Mouse (Mus musculus) T-helper 17 cell (primary cell): ENCODE data around the gene Sipa1l2.

Source experiments
- in situ Hi-C, 2 experiments: fragments of 300-600 bp; cut with MboI, MseI; formaldehyde crosslinking; loops; 1 replicate in 1 of 2; 2 replicates in 1 of 2; pipeline ENCODE4 v1.15.1; 2025; ENCODE audit warnings: high pct_unique_total_duplicates in 2 of 2

The Sipa1l2 gene

DNA sequence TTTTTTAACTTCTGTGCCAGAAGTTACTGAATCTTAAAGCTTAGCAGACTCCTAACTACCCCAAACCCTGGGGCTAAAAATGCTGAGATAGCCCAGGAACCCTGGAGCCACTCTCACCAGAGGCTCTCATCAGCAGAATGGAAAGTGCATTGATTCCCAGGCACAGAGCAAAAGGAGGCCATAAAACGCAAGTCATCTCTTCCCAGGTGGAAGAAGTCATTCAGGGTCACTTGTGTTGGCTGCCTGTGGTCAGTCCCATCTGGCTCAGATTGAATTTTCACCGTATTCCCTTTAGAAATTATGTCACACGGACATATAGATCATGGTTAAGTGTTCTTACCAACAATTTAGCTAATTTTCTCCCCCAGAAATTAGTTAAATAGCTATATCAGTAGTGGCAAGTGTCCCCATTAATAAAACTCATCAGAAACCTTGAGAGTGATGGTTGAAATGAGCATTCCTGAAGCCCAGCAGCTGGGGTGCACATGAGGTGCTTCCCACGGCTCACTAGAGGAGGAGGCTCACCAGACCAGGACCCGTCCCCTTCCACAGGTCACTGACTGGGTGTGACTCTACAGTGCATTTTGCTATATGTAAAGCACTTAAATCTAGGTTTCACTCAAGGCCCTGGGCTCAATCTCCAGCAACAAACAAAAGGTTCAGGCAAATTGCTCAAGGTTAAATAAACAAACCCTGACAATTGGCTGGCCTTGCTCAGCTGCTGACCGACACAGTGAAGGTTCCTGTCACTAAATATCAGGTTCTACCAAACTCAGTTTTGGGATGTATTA, 53.3 kb downstream of the Sipa1l2 start:
- in situ Hi-C loops, result no loop called here

DNA sequence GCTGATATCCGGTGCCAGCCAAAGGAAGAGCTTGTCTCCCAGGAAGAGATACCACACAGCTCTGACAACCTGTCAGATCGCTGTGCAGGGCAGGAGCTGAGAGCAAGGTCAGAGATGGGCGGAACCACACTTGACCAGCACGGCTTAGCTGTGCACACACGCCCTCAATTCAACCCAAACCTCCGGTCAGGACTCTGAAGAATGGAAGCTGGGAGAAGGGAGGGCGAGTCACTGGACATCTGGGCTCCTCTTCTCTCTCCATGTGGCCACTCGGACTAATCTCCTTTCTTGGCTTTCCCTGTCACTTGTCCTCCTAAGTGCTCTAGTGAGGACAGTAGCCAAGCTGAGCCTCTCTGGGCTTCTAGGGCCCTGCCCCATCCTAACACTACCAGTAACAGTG, 53.9 kb downstream of the Sipa1l2 start:
- in situ Hi-C loops, result no loop called here

DNA sequence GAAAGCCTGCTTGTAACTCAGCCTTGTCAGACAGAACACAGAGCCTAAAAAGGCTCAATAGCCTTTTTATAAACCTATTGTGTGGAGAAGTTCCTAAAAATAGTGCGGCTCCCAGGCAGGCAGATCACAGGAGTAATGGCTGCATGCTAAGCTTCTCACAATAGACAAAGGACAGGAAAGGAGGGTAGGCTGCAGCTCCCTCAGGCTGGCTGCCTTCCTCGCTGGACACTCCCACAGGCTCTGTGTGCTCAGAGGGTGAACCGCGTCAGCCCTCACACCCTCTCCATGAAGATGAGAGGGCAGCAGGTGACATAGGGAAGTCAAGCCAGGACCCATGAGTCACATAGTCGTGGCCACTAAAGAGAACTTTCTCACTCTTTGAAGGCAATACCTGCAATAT, 55.7 kb downstream of the Sipa1l2 start:
- in situ Hi-C loops, result no loop called here

DNA sequence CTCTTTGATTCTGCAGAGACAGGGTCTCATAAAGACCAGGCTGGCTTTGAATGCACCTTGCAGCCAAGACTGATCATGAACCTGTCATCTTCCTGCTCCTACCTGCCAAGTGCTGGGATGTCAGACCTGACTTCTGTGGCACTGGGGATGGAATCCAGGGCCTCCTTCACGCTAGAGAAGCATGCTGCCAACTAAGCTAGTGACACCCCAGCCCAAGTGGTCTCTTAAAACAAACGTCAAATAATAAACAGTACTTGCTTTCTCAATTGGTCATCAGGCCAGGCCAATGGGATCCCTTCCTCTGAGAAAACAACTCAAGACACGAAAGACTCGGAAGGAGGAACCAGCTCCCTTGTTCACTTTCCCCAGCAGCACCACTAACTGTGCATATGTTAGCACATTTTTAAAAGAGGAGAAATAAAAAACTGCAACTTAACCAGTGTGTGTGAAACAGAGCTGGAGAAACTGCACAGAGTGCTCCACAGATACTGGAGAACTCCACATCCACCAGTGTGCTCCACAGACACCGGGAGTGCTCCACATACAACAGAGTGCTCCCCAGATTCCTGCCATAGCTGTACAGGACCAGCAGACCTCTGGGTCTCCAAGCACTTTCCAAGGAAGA, 56.3 kb downstream of the Sipa1l2 start:
- in situ Hi-C loops, result no loop called here

DNA sequence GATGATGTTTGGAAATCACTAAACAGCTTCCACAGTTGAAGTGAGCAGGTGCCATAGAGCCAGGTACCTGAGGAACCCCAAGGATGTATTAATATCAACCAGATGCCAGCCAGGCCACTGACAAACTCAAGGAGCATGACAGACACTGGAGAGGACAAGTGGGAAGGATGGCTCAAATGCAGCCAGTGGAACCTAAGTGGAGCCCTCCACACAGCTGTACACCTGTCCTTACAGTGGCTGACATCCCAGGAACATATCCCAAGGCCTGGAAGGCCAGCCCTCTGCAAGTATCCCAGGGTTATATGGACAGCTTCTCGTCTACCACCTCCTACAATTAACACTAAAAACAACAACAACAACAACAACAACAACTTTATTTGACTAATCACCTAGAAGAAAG, 57.0 kb downstream of the Sipa1l2 start:
- in situ Hi-C loops, result no loop called here

DNA sequence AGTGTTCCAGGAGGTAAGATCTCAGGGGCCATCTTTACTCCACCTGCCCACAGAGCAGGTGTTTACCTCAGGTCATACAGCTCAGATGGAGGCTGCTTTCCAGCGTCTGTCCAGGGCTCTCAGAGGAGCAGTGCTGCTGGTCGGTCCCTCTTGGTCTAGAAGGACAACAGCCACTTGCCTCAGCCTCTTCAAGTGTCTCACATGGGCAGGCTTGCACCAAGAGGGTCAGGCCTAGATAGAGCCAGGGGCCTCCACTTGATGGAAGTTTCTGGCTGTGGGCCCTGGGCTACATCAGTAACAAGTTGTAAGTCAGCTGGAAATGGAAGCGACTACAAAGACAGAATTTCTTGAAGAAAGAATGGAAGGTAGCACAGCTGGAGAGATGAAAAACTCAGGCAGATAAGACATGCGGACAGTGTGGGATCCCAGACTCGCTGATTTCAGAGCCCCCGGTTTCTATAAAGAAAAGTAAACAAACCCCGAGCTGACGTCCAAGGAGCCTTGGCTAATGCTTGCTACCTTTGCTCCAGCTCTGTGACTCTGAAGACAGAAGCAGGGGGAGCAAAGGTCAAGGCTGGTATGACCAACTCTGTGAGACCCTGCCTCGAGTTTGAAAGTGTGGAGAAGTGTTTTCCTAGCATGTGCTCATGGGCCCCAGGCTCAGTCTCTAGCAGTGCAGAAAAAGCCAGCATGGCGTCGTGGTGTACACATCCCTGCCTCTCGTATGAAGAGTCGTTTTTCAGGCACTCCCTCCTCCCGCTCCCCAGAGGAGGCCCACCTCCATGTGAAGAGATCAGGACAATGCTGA, 58.5 kb downstream of the Sipa1l2 start:
- in situ Hi-C loops, result no loop called here

DNA sequence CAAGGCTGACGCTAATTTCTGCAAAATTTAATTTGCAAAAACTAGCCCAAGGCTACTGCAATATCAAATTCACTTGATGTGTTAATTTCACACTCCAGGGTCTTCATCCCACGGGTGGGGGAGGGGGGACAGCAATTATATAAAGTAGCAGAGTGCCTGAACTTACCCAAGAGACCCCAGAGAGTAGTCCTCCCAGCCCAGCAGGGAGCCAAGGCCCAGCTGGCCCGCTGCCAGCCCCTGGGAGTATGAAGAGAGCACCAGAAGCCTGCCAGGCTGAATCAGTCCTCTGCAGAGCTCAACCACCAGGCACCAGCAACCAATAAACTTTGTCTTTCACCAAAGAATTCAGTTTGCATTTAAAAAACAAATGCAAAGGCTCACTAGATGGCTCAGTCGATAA, 59.8 kb downstream of the Sipa1l2 start:
- in situ Hi-C loops, result no loop called here

DNA sequence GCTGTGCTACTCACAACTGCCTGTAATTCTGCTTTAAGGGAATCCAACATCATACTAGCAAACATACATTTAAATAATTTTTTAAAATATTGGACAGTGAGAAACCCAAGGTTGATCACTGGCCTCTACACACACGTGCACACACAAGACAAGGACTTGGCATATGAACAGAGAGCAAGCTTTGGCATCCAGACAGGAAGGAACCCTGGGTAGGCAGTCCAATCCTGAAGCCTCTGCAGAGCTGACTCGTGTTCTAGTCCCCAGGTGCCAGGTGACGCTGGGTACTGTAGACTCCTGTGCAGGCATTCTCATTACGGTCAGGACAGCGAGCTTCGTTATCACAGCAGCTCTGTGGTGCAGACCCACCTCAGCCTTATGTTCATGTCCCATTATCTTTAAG, 60.4 kb downstream of the Sipa1l2 start:
- in situ Hi-C loops, result no loop called here

DNA sequence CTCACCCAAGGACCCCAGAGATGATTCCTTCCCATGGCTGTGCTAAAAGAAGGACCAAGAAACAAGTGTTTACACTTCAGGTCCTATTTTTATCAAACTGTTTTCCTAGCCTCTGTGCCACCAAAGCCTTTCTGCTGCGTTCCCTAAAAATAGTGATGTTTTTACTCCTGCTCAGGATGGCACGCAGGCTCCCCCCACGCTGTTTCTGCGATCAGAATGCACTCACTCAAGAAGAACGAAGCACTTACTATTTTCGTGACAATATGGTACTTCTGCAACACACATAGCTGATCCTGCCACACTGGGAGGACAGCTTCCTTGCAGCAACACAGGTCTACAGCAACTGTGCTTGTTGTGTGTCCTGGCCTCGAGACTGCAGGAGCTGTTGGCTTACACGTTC, 62.3 kb downstream of the Sipa1l2 start:
- in situ Hi-C loops, result no loop called here

DNA sequence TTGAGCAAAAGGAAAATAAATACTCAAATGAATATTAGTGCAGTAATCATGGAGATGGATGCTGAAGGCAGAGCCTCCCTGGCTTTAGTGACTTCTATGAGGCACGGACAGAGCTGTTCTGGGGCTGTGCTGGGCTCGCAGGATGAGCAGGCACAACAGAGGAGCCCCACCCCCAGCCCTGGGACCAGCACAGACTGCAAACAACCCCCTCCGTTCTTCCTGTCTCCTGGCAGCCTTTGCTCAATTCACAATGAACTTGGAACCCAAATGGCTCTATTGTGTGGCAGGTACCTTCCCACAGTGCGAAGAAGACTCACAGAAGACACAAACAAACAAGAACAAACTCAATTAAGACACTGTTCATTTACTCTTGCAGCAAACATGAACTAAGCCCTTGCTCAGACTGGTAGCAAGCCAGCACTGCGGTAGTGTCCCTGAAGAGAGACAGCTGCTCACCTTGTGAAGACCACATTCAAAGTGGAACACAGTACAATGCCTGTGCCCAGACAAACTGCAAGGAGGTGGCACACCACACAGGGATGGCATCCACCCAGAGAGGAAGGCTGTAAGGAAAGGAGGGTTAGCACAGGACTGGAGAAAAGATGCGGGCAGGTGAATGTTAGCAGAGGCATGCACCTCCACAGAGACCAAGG, 64.9 kb downstream of the Sipa1l2 start:
- in situ Hi-C loops, result no loop called here

DNA sequence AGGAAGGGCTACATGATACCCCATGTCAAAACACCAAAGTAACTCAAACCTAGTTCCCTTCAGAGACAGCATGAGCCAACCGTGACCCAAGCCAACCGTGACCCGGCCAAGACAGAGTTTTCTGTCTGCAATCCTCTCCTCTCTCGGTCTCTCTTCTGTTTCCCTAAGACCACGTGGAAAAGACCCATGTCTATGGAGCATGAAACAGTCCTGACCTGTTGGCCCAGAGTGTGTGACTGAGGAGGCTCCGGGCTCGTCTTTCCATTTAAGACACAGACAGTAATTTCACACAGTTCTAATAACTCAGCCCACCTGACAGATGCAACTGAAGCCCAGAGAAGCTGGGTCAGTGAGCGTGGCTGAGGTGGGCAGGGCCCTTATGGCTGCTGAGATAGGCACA, 65.8 kb downstream of the Sipa1l2 start:
- in situ Hi-C loops, result no loop called here

DNA sequence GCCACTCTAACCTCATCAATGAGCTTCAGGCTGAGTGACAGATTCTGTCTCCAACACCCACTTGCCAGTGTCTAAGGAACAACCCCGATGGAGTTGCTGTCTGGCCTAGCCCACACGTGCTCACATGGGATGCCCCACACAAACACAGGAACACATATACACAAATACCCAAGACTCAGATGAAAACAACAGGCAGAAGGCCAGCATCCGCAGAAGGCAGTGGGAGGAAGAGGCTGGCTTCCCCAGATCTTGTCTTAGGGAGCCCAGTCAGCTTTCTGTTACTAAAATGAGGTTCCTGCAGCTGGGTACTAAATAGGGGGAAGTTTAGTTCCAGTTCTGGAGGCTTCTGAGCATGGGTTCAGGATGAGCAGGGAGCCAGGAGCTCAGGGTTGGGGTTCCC, 66.8 kb downstream of the Sipa1l2 start:
- in situ Hi-C loops, result no loop called here

DNA sequence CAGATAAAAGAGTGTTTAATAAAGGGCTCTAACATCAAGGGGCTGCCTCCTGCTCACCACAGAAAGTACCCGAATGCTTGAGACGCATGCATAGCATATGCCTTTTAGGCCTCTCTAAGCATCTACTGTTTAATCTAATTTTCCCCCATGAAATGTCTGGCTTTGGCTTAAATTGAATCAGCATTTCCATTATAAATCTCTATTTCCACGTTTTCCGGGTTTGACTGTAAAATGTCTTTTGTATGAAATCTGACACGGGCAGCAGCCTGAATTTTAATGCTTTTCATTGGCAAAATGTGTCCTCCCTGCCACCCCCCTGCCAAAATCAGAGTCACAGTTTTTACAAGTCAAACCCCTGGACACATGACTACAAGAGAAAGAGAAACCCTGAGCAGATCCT, 69.6 kb downstream of the Sipa1l2 start:
- in situ Hi-C loops, result no loop called here

DNA sequence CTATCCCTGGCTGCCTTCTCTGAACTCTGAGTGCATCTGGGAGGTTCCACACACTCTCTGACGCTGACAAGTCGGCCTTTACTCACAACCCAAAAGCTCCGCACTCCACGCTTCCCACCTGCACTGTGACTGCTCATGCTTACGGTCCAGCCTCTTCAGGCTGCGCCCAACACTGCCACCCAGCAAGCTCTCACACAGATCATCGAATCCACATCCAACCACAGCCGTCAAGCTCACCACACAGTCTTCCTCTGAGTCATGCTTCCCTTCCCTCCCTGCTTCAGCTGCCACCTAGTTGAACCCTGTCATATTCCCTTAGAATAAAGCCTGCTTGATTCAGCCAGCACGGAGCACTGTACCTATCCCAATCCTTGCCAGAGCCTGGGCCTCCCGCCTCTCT, 71.1 kb downstream of the Sipa1l2 start:
- in situ Hi-C loops, result loop anchor here in 1 of 2 experiments (5.0 kb wide), 1 partner anchor 1254 kb away; no protein-coding TSS in a partner anchor

DNA sequence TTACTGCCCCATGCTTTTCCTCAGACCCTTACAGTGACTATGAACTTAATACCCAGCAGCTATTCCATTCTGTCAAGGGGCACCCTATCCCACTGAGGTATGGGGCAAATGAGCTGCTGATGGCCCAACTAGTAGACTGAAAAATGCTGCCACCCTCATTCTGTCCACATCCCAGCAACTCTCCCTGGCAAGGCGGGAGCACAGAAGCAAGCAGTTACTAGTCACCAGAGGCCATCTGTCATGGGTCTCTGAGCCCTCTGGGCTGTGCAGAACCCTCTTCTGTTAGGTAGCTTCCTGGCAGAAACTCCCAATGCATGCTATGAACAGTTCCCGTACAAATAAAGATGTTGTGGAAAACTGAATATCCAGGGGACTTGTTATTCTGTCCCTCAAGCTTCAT, 74.1 kb downstream of the Sipa1l2 start:
- in situ Hi-C loops, result loop anchor here in 1 of 2 experiments (5.0 kb wide), 1 partner anchor 1257 kb away; no protein-coding TSS in a partner anchor

DNA sequence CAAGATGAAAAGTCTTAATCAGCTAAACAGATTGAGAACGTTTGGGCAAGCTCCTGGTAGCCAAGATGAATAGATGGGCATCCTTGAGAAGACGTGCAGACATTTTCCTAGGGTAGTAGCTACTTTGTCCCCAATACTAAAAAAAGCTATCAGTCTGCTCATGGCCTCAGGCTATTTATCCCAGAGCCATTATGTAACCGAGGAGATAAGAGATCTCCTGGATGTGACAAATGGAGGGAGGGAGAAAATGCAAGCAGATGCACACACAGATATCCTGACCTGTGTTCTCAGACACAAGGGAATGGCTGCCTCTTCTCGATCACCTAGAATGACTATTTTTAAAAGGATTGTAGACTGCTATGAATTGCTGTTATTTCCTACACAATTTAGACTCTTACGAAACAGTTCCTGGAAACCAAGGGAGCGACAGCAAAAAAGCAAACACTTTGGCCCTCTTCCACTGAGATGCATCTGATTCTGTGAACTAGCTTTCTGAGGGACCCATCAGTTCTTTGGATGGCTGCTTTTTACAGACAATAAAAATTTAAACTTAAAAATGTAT, 76.3 kb downstream of the Sipa1l2 start:
- in situ Hi-C loops, result no loop called here

DNA sequence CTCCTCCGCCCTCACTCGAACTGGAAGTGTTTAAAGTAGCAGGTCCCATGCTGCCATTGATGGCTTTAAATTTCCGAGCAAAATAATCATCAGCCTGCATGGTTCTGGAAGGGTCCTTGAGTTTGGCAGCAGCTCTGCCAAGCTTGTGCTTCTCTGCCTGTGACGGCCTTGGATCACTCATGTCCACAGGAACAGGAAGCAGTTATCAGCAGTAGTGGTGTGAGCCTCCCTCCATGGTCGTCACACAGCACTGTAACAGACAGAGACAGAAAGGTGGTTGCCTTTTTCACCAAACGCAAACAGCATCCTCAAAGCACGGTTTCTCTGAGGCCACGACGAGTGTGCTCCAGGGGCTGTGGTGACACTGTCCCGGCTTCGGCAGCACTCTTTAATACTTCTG, 77.2 kb downstream of the Sipa1l2 start:
- in situ Hi-C loops, result no loop called here

DNA sequence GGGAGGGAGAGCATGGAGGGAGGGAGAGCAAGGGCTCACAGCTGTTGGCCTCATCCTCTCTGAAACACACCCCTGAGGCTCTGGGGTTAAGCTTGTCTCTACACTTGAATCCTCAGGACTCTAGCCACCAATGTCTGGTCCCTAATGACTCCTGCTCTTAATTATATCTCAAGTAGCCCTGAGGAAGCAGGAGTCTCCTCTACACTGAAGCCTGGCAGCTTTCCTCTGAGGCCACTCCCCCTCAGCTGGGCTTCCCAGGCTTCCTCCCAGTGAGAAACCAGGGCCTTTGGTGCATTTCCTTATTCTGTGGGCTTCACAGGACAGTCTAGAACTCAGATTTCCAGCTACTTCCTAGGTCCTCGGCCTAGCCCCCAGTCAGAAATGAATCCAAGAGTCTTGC, 80.9 kb downstream of the Sipa1l2 start:
- in situ Hi-C loops, result no loop called here

DNA sequence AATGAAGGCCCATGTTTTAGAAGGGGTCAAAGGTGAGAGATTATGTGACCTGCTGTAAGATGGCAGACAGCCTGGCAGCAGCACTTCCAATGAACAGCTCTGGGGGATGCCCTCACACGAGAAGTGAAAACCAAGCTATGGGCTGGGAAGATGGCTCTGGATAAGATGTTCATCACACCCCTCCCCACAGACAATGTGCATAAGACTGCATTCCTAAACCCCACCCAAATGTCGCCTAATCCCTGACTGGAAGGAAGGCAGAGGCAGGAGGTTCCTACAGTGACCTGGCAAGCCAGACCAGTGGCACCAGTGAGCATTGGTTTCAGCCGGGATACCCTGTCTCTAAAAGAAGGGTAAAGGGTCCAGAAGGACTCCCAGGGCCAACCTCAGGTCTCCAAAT, 83.9 kb downstream of the Sipa1l2 start:
- in situ Hi-C loops, result no loop called here

DNA sequence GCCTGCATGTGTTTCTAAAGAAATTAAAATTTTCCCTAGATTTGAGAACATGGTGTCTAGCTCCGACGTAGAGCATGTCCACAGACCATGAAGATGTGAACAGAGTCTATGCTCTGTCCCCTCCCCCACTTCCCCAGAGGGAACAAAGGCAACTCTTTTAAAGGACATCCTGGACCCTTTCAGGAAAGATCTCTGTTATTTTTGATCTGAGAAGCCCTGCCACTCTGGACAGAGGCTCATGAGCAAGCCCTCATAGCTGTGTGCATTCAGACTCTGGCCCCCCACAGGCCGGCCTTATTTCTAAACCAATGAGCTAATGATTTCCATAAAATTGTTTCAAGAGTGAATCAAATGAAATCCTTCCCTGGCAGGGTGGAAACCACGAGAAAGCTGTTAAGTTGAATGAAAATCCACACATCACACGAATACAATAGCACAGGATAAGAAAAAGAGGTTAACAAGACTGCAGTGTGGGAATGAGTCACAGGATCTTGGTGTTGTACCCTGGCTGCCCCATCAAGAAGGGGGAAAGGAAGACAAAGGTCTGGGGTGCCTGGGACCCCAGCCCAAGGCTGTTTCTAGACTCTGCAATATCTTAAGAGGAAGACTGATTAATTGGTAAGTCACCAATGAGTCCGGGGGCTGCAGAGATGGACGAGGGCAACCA, 84.9 kb downstream of the Sipa1l2 start:
- in situ Hi-C loops, result no loop called here

DNA sequence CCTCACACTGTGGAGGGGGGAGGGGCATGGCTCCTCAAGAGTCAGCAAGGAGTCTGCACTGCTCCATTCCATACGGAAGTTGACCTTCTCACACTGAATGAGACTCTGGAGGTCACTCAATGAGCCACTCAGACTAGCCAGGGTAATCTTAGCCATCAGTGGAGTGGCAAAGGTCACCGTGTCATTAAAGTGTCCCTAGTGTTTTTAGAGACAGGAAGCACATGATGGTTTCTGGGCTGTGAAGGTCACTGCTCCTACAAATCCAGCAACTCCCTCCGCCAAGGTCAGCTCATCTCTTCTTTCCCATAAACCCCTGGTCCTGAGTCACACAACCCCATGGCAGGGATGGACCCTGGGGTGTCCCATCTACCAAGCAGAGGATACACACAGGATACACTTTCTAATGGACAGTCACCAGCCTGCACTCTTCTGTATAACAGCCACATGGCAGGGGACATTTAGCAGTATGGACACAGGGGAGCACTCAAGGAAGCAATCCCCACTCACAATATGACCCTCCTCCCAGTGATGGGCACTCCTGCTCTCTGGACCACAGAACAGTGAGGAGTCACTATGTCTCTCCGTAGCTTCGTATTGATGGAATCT, 87.0 kb downstream of the Sipa1l2 start:
- in situ Hi-C loops, result no loop called here
